Mouse (Mus musculus) kidney, embryonic 15.5 days (tissue): ENCODE measurements around the gene Prpf8. TPM values are rescaled to one million over a fixed set of nuclear protein-coding genes. Genes with fewer than 3 reads are reported as not detected.
A peak's percentile ranks its signal among the peaks of the same experiment; 100 is the strongest.

Source experiments
- ATAC-seq: fragments of 200-750 bp; cut with Nextera tagmentation; replicated peaks from 2 replicates; pipeline ENCODE4 v1.8.0; 2017; ENCODE audit warnings: moderate TSS enrichment; ENCODE audit not compliant: low FRiP score
- H3K27ac ChIP-seq: fragments of 300-500 bp; sonication (generic); 2 replicates; pipeline ENCODE4 v1.5.1; 2015; ENCODE audit warnings: mild to moderate bottlenecking, inconsistent platforms
- H3K27me3 ChIP-seq: fragments of 300-500 bp; sonication (generic); 2 replicates; pipeline ENCODE4 v1.6.1; 2015; ENCODE audit warnings: inconsistent platforms
- H3K36me3 ChIP-seq: fragments of 300-500 bp; sonication (generic); 2 replicates; pipeline ENCODE4 v1.6.1; 2015; ENCODE audit warnings: inconsistent platforms
- H3K4me1 ChIP-seq: fragments of 300-500 bp; sonication (generic); 2 replicates; pipeline ENCODE4 v1.6.1; 2015; ENCODE audit warnings: inconsistent platforms
- H3K4me2 ChIP-seq: fragments of 300-500 bp; sonication (generic); 2 replicates; pipeline ENCODE4 v1.6.1; 2015; ENCODE audit warnings: moderate library complexity, mild to moderate bottlenecking, inconsistent platforms
- H3K4me3 ChIP-seq: fragments of 300-500 bp; sonication (generic); replicated peaks from 2 replicates; pipeline ENCODE4 v1.5.1; 2015; ENCODE audit warnings: mild to moderate bottlenecking, inconsistent platforms
- H3K9ac ChIP-seq: fragments of 300-500 bp; sonication (generic); 2 replicates; pipeline ENCODE4 v1.6.1; 2015; ENCODE audit warnings: mild to moderate bottlenecking, inconsistent platforms
- H3K9me3 ChIP-seq: fragments of 300-500 bp; sonication (generic); replicated peaks from 2 replicates; pipeline ENCODE4 v1.6.1; 2016; ENCODE audit warnings: inconsistent platforms
- WGBS: fragments of 180-500 bp; shearing (Covaris S2); methylation state at CpG from one replicate; pipeline ENCODE4 v1.1.7; 2015; ENCODE audit warnings: mixed read lengths; 5-methylcytosine and 5-hydroxymethylcytosine counted together
- polyA plus RNA-seq: library from polyadenylated mRNA; unstranded; fragments of >200 nt; fragmentation: Nextera tagmentation; extraction: Ambion mirVana; gene quantifications from 2 replicates; pipeline ENCODE4 v1.2.1, GENCODE M21; 2015

Prpf8 gene
- 54.6 and 61.7 TPM in 2 replicates for polyA plus RNA-seq

DNA sequence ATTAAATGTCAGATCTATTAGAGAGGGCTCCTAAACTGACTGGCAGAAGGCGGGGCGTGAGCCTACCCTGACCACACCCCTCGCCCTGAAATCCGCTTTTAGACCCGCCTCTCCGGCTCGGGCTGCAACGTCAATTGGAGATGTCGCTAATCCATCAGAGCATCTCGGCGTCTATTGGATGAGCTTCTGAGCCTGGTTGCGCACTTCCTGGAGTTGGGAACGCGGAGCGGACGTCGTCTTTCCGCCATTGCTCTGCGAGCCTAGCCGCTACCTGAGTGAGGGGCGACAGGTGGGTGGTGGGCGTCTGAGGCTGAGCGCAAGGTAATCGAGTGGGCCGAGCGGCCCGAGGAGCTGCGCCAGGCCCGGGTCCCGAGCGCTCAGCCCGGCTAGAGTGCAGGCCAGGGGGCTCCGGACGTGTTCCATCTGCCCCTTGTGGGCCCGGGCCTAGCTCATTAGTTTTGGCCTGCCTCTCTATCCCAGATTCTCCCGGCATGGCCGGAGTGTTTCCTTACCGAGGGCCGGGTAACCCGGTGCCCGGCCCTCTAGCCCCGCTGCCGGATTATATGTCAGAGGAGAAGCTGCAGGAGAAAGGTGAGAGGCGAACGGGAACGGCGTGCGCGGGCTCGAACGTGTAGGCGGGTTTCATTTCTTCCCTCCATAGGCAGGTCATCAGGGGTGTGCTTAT is at the start of gene Prpf8:
Prpf8 (plus strand) TSS at position 216 of the 685 bp plus-strand sequence.
- WGBS = under 1% methylated on average over 52 of the region's 52 CpGs
- Histone ChIP-seq H3K9ac (peak within 1 kb of the TSS; percentile 94), H3K27me3 (peaks cover 4% of the 10 kb centered on the region; the same call in 1 of the 2 replicates), H3K4me3 (peak within 1 kb of the TSS; percentile 85), H3K4me2 (peak within 1 kb of the TSS; percentile 86), H3K9me3 (no peaks in the 10 kb centered on the region), H3K4me1 (peaks cover 11% of the 10 kb centered on the region), H3K36me3 (peaks cover 37% of the 10 kb centered on the region), H3K27ac (peak within 1 kb of the TSS; percentile 65)
- ATAC-seq = peak; percentile 100

DNA sequence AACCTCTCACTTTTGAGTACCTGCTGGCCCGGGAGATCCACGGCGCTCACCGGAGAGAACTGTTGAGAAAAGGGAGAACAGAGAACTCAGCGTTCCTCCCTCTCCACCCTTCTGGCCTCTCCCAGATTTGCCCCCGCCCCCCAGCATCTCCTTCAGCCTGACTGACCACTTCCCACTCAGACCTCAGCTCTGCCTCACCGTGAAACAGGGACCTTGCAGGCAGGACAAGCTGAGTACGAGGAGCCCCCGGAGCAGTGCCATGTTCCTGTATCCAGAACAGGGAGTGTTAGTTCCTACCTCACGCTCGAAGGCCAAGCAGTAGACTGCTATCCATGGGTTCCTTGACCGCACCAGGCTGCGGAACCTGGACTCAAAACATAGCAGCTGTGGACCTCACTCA is 48.4 kb upstream of the Prpf8 start:
- no peak overlapping the region for H3K4me2 ChIP-seq
- H3K4me1 ChIP-seq = no peaks in the 10 kb centered on the region
- H3K9ac ChIP-seq = no peak overlapping the region
- H3K27ac ChIP-seq = no peak overlapping the region
- WGBS = 82% methylated on average over 13 of the region's 13 CpGs
- ATAC-seq = no peak
- H3K27me3 ChIP-seq = no peaks in the 10 kb centered on the region
- H3K4me3 ChIP-seq = no peak overlapping the region
- no peaks in the 10 kb centered on the region for H3K9me3 ChIP-seq
- H3K36me3 ChIP-seq = peaks cover 13% of the 10 kb centered on the region; the same call in 1 of the 2 replicates

DNA sequence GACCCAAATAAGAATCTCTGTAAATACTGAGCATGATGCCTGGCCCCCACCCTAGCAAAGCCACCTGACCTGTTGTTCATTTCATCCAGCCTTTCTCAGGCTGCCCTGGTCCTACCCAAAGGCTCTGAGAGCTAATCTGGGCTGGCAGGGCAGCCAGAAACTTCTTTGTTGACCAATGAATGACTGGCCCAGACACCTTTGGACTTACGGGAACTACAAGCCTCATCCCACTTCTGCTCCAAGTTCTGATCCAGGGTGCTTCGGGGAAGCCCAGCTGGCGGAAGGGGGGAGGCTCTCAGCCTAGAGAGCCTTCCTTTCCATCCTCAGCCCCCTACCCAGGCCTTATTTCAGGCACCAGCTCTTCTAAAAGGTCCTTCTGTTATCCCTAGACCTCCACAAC is 47.8 kb upstream of the Prpf8 start:
- peaks cover 4% of the 10 kb centered on the region for H3K4me1 ChIP-seq
- peaks cover 13% of the 10 kb centered on the region; the same call in 1 of the 2 replicates for H3K36me3 ChIP-seq
- ATAC-seq = no peak
- no peak overlapping the region for H3K9ac ChIP-seq
- no peaks in the 10 kb centered on the region for H3K27me3 ChIP-seq
- H3K9me3 ChIP-seq = no peaks in the 10 kb centered on the region
- H3K4me2 ChIP-seq = peak overlapping the region; percentile 19; the same call in 1 of the 2 replicates
- WGBS = 91% methylated on average over 3 of the region's 3 CpGs
- H3K4me3 ChIP-seq = no peak overlapping the region
- no peak overlapping the region for H3K27ac ChIP-seq

DNA sequence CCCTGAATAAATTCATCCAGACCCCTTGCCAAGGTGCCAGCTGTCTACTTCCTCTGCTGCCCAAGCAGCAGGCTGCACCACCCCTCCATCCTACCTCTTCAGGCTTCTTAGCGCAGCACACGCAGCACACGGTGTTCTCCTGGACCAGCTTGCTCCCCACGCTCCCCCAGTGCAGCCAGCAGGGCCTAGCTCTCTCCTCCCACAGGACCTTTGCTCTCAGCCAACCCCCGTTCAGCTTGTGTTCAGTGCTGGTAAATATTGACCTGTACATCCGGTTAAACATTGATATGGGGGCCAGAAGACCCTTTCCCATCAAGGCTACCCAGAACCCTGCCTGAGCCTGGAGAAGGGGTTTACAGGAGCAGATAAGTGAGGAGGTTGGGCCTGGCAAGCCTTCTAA is 47.3 kb upstream of the Prpf8 start, which contains the start of gene Serpinf2:
Serpinf2 (minus strand) TSS at position 229 of the 400 bp plus-strand sequence.
- no peak within 1 kb of the TSS for H3K9ac ChIP-seq
- H3K27me3 ChIP-seq = no peaks in the 10 kb centered on the region
- no peak within 1 kb of the TSS for H3K27ac ChIP-seq
- no peak for ATAC-seq
- WGBS = 68% methylated on average over 6 of the region's 6 CpGs
- peaks cover 10% of the 10 kb centered on the region for H3K4me1 ChIP-seq
- H3K4me3 ChIP-seq = no peak within 1 kb of the TSS
- peaks cover 13% of the 10 kb centered on the region for H3K36me3 ChIP-seq
- H3K9me3 ChIP-seq = no peaks in the 10 kb centered on the region
- peak within 1 kb of the TSS; percentile 19; the same call in 1 of the 2 replicates for H3K4me2 ChIP-seq

DNA sequence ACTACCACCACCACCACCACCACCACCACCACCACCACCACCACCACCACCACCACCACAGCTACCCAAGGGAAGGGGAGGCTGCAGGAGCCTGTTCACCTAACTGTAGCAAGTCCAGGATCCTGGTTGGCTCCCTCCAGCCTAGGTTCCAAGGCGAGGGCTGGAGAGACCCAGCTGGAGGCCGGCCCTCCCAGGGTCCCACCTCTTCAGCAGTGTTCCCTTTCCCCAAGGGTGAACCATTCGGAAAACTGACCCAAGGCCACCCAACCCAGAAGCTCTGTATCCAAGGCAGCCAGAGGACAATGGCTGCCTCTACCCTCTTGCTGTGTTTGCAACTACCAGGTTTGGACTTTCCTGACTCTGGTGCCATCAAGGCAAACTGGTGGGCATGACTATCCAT is 46.7 kb upstream of the Prpf8 start:
- 85% methylated on average over 3 of the region's 3 CpGs for WGBS
- no peak for ATAC-seq

DNA sequence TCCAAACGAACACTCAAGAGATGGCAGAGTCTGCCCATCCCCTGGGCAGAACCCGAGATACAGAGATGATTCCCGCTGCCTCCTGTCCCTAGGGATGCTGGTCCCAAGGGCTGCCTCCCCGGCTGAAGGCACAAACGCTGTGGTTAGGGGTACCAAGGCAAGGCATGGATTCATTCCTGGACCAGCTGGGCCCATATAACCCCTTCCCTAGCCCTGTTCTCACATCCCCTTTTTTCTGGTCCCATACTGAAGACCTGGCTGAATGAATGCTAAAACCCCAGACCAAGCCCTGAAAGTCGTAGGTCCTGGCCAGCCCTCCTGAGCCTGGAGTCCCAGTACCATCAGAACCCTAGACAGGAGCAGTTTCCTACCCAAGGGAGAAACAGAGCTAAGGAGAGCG is 45.6 kb upstream of the Prpf8 start:
- H3K27ac ChIP-seq = no peak overlapping the region
- WGBS = 81% methylated on average over 7 of the region's 7 CpGs
- H3K4me1 ChIP-seq = peaks cover 12% of the 10 kb centered on the region
- no peak for ATAC-seq
- H3K36me3 ChIP-seq = peaks cover 24% of the 10 kb centered on the region
- H3K9me3 ChIP-seq = no peaks in the 10 kb centered on the region
- H3K4me2 ChIP-seq = no peak overlapping the region
- no peak overlapping the region for H3K4me3 ChIP-seq
- H3K27me3 ChIP-seq = no peaks in the 10 kb centered on the region
- no peak overlapping the region for H3K9ac ChIP-seq

More for the DNA sequence above, 46.7 kb upstream of the Prpf8 start:
- no peaks in the 10 kb centered on the region for H3K9me3 ChIP-seq
- H3K27ac ChIP-seq = no peak overlapping the region
- no peak overlapping the region for H3K9ac ChIP-seq
- H3K27me3 ChIP-seq = no peaks in the 10 kb centered on the region
- no peak overlapping the region for H3K4me2 ChIP-seq
- peaks cover 13% of the 10 kb centered on the region for H3K36me3 ChIP-seq
- H3K4me3 ChIP-seq = no peak overlapping the region
- peaks cover 12% of the 10 kb centered on the region for H3K4me1 ChIP-seq

DNA sequence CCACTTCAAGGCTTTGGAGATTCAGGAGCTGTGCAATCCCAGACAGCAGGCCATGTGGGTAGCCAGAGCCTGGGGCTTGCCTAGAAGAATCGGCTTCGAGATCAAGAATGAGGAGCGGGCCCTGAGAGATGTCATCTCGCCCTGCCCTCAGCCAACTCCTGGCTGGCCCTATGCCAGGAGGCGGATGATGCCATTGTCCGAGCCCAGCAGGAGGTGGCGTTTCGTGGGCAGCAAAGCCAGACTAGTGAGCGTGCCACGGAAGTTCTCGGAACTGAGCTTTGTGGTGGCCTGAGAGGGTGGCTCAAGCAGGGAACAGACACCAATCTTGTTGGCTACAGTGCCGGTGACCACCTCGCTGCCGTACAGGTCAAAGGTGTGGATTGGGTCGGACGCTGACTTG is 45.0 kb upstream of the Prpf8 start:
- H3K4me2 ChIP-seq = no peak overlapping the region
- peaks cover 12% of the 10 kb centered on the region for H3K4me1 ChIP-seq
- H3K27me3 ChIP-seq = no peaks in the 10 kb centered on the region
- peaks cover 24% of the 10 kb centered on the region for H3K36me3 ChIP-seq
- H3K9ac ChIP-seq = no peak overlapping the region
- no peak for ATAC-seq
- H3K27ac ChIP-seq = no peak overlapping the region
- H3K9me3 ChIP-seq = no peaks in the 10 kb centered on the region
- no peak overlapping the region for H3K4me3 ChIP-seq
- 88% methylated on average over 16 of the region's 16 CpGs for WGBS

DNA sequence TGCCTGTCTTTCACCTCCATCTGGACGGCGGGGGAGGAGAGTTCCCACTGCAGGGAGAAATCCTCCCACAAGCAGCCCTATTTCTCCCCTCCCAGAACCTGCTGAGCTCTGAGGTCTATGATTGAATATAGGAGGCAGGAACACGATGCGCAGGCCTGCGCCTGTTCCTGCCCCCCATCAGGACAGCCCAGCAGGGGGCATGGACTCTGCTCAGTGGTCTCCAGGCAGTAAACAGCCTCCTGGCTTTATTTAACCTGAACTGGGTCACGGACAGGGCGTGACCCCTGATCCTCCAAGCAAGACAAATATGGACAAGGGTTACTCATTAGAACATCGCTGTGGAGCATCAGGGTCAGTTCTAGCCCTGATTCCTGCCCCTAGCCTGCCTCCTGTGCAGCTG is 42.9 kb upstream of the Prpf8 start:
- H3K27me3 ChIP-seq = no peaks in the 10 kb centered on the region
- no peak overlapping the region for H3K9ac ChIP-seq
- ATAC-seq = peak; percentile 75
- no peak overlapping the region for H3K4me2 ChIP-seq
- H3K4me1 ChIP-seq = peaks cover 12% of the 10 kb centered on the region
- H3K4me3 ChIP-seq = no peak overlapping the region
- H3K36me3 ChIP-seq = peaks cover 44% of the 10 kb centered on the region
- no peaks in the 10 kb centered on the region for H3K9me3 ChIP-seq
- WGBS = 37% methylated on average over 8 of the region's 8 CpGs
- H3K27ac ChIP-seq = peak overlapping the region; percentile 34; the same call in 1 of the 2 replicates

DNA sequence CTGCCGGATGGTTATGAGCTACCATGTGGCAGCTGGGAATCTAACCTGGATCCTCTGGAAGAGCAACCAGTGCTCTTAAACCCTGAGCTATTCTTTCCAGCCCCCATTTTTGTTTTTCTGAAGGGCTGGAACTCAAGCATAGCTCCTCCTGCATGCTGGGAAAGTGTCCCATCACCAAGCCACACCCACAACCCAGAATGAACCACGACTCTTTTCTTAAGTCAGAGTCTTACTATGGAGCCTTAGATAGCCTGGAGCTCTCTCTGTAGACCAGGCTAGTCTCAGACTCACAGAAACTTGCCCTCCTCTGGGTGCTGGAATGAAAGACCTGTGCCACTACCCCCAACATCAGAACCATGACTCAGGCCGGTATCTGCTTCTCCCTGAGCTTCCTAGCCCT is 38.0 kb upstream of the Prpf8 start:
- H3K4me2 ChIP-seq = no peak overlapping the region
- H3K4me3 ChIP-seq = no peak overlapping the region
- H3K4me1 ChIP-seq = peaks cover 28% of the 10 kb centered on the region
- peaks cover 48% of the 10 kb centered on the region for H3K36me3 ChIP-seq
- no peak overlapping the region for H3K27ac ChIP-seq
- ATAC-seq = no peak
- H3K27me3 ChIP-seq = no peaks in the 10 kb centered on the region
- WGBS = 86% methylated on average over 3 of the region's 3 CpGs
- no peaks in the 10 kb centered on the region for H3K9me3 ChIP-seq
- no peak overlapping the region for H3K9ac ChIP-seq

DNA sequence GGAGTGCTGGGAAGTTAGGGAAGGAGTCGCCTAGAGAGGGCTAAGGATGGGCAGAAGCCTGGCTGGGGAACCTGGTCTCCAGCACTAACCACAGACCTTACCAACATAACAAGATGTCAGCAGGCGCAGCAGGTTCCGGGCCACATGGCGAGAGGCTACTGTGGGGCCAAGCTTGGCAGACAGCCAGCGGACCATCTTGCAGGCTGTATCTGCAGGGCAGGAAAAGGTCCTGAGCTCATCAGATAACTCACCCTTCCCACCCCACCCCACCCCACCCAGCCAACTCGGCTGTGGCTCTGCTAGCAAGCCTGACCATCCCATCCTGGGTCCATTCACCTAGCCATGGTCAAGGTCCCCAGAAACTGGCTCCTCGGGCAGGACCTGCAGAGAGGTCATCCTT is 36.9 kb upstream of the Prpf8 start:
- Histone ChIP-seq H3K9me3 (no peaks in the 10 kb centered on the region), H3K27me3 (no peaks in the 10 kb centered on the region), H3K36me3 (peaks cover 48% of the 10 kb centered on the region), H3K4me2 (no peak overlapping the region), H3K27ac (no peak overlapping the region), H3K4me3 (no peak overlapping the region), H3K4me1 (peaks cover 27% of the 10 kb centered on the region), H3K9ac (no peak overlapping the region)
- WGBS = 75% methylated on average over 7 of the region's 7 CpGs
- ATAC-seq = 0 out of 2 replicates have a peak, but pooled peaks have one; percentile 10

DNA sequence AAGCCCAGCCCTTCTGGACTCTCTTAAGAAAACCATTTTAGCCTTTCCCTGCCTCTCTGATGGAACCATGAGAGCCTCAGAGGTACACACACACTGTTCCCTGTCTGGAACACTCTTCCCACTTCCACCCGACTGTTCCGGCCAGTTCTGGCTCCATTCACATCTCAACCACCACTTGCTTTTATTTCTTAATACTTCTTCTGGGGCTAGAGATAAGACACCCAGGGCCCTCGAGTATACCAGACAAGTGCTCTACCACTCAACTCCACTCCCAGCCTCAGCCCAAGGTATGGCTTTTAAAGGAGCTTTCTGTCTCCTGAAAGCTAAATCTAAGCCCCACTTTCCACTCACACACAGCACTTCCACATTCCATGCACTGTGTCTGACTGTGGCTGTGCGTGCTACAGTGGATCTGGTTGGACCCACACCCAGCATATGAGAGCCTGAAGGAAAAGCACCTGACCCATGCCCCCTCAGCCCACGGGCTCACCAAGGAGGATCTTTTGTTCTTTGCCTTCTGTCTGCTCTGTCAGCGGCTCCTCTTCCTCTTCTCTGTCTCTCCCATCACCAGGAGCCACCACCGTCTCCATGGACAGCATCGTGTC is 36.2 kb upstream of the Prpf8 start:
- Histone ChIP-seq H3K4me3 (no peak overlapping the region), H3K27me3 (no peaks in the 10 kb centered on the region), H3K9me3 (no peaks in the 10 kb centered on the region), H3K4me2 (no peak overlapping the region), H3K36me3 (peaks cover 44% of the 10 kb centered on the region), H3K9ac (no peak overlapping the region), H3K27ac (no peak overlapping the region), H3K4me1 (peaks cover 34% of the 10 kb centered on the region)
- ATAC-seq = no peak
- 81% methylated on average over 8 of the region's 8 CpGs for WGBS

DNA sequence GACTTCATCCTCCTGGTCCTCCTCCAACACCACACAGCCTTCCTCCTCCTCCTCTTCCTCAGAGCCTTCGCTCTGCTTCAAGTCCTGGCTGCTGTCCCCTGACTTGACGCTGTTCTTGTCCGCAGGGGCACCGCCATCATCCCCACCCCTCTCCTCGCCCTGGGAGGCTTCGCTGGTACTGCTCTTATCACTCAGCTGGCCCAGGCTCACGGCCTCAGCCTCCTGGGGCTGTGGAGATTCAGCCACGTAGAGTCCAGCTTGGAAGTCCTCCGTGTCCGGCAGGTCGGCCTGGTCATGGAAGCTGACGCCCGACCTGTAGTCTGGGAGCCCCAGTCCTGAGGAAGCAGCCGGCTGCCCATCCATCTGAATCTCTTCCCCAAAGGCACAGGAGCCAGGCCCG is 35.7 kb upstream of the Prpf8 start:
- Histone ChIP-seq H3K9me3 (no peaks in the 10 kb centered on the region), H3K4me2 (no peak overlapping the region), H3K27me3 (no peaks in the 10 kb centered on the region), H3K36me3 (peaks cover 38% of the 10 kb centered on the region), H3K4me1 (peaks cover 34% of the 10 kb centered on the region), H3K4me3 (no peak overlapping the region), H3K27ac (no peak overlapping the region), H3K9ac (no peak overlapping the region)
- WGBS = 87% methylated on average over 15 of the region's 15 CpGs
- no peak for ATAC-seq
